Mouse (Mus musculus) ES-Bruce4 (cell line): ENCODE results near the gene C87499. TPM values are rescaled to one million over a fixed set of nuclear protein-coding genes. Genes with fewer than 3 reads are reported as not detected.

Experiments used
- H3K27ac ChIP-seq: 2 replicates; pipeline ENCODE4 v1.5.1; 2012; ENCODE audit warnings: low read length, inconsistent platforms; ENCODE audit not compliant: insufficient read depth
- H3K27me3 ChIP-seq: 2 replicates; pipeline ENCODE4 v1.6.1; 2012; ENCODE audit warnings: mild to moderate bottlenecking, low read length, inconsistent platforms; ENCODE audit not compliant: control insufficient read depth, poor library complexity, insufficient read depth, severe bottlenecking
- H3K36me3 ChIP-seq: 2 replicates; pipeline ENCODE4 v1.6.1; 2012; ENCODE audit warnings: inconsistent platforms, mild to moderate bottlenecking, low read length, moderate library complexity; ENCODE audit not compliant: control insufficient read depth, poor library complexity, insufficient read depth, severe bottlenecking
- H3K4me1 ChIP-seq: one replicate; pipeline ENCODE4 v1.8.1; 2011; ENCODE audit warnings: low read length; ENCODE audit not compliant: control insufficient read depth, insufficient read depth
- H3K4me3 ChIP-seq: 2 replicates; pipeline ENCODE4 v1.5.1; 2011; ENCODE audit warnings: low read depth, mild to moderate bottlenecking, low read length
- H3K9ac ChIP-seq: 2 replicates; pipeline ENCODE4 v1.6.1; 2012; ENCODE audit warnings: low read depth, mild to moderate bottlenecking, inconsistent platforms; ENCODE audit not compliant: poor library complexity, severe bottlenecking
- H3K9me3 ChIP-seq: replicated peaks from 2 replicates; pipeline ENCODE4 v1.6.1; 2012; ENCODE audit warnings: mild to moderate bottlenecking, low read length, inconsistent platforms; ENCODE audit not compliant: control insufficient read depth, poor library complexity, insufficient read depth, severe bottlenecking
- CTCF ChIP-seq: IDR thresholded peaks from one replicate; pipeline ENCODE4 v1.8.1; 2011; ENCODE audit warnings: low read depth, low read length
- EP300 ChIP-seq: IDR thresholded peaks from 2 replicates; pipeline ENCODE4 v1.6.1; 2011; ENCODE audit warnings: low read depth, low read length; ENCODE audit not compliant: insufficient read depth
- POLR2A ChIP-seq: IDR thresholded peaks from one replicate; pipeline ENCODE4 v1.8.1; 2011; ENCODE audit warnings: low read length; ENCODE audit not compliant: insufficient read depth
- polyA plus RNA-seq: library from polyadenylated mRNA; stranded (reverse); fragments of >200 nt; gene quantifications from 2 replicates; pipeline ENCODE4 v1.2.4, GENCODE M21; 2011; ENCODE audit warnings: low read depth; ENCODE audit not compliant: missing spikeins, insufficient read depth, insufficient read length

Gene C87499
- polyA plus RNA-seq, 1 experiment: not detected

DNA sequence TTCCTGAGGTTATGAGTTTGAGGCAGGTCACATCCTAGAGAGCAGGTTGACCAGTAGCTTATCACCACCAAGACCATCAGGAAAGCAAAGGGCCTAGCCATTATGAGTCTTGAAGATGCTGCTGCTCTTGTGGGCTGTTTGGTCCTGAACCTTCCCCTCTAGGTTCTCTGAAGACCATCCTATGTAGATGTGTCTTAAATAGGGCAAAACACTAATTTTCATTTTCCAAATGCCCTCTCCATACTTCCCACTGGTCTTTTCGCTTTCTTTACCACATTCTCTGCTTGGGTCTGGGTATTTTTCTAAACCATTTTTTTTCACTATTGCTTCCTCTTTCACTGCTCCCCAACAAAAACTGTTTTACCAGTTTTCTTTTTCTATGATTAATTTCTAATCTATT, 41.9 kb downstream of the C87499 start, which contains the start of gene Ifna9:
TSS of gene Ifna9 (minus strand) at position 101 of the 400 bp plus-strand sequence.
- no peak within 1 kb of the TSS for H3K9ac ChIP-seq
- TF ChIP-seq EP300: no peak
- no peak for TF ChIP-seq CTCF
- TF ChIP-seq POLR2A: no peak
- no peak within 1 kb of the TSS for H3K4me3 ChIP-seq
- H3K4me1 ChIP-seq: no peaks in the 10 kb centered on the region
- no peaks in the 10 kb centered on the region for H3K27me3 ChIP-seq
- no peak within 1 kb of the TSS for H3K27ac ChIP-seq
- H3K9me3 ChIP-seq: no peaks in the 10 kb centered on the region
- no peaks in the 10 kb centered on the region for H3K36me3 ChIP-seq

Other genes starting within 250 kb of the C87499 start
- gene Hacd4, start 195.5 kb downstream of the C87499 start, polyA plus RNA-seq: 2.3 and 3.0 TPM in 2 replicates
- not detected in 2 replicates for gene Ifnb1, start 111.6 kb downstream of the C87499 start, polyA plus RNA-seq
- gene Ifna15, start 76.2 kb downstream of the C87499 start, polyA plus RNA-seq: not detected in 2 replicates
- not detected in 2 replicates for gene Ifna14, start 62.6 kb downstream of the C87499 start, polyA plus RNA-seq
- gene Ifna9, start 42.0 kb downstream of the C87499 start, polyA plus RNA-seq: not detected in 2 replicates
- gene Ifna12, start 31.0 kb downstream of the C87499 start, polyA plus RNA-seq: not detected in 2 replicates
- gene Ifna13, start 10.0 kb upstream of the C87499 start, polyA plus RNA-seq: not detected in 2 replicates
- gene Ifna16, start 42.5 kb upstream of the C87499 start, polyA plus RNA-seq: not detected in 2 replicates
- not detected in 2 replicates for gene Ifna2, start 49.5 kb upstream of the C87499 start, polyA plus RNA-seq
- gene Ifnab, start 56.9 kb upstream of the C87499 start, polyA plus RNA-seq: not detected in 2 replicates
- gene Gm26566, start 87.4 kb upstream of the C87499 start, polyA plus RNA-seq: not detected in 2 replicates
- gene Klhl9, start 88.1 kb upstream of the C87499 start, polyA plus RNA-seq: 79.5 and 83.1 TPM in 2 replicates
- gene Gm13271, start 120.5 kb upstream of the C87499 start, polyA plus RNA-seq: not detected in 2 replicates
- gene Gm13283, start 125.7 kb upstream of the C87499 start, polyA plus RNA-seq: not detected in 2 replicates
- not detected in 2 replicates for gene Gm13290, start 139.4 kb upstream of the C87499 start, polyA plus RNA-seq
- not detected in 2 replicates for gene Gm13289, start 142.5 kb upstream of the C87499 start, polyA plus RNA-seq
- not detected in 2 replicates for gene Gm13272, start 145.4 kb upstream of the C87499 start, polyA plus RNA-seq
- gene Ifnz, start 147.7 kb upstream of the C87499 start, polyA plus RNA-seq: not detected in 2 replicates
- not detected in 2 replicates for gene Gm13276, start 151.3 kb upstream of the C87499 start, polyA plus RNA-seq
- not detected in 2 replicates for gene Gm13277, start 154.2 kb upstream of the C87499 start, polyA plus RNA-seq
- gene Gm13278, start 157.1 kb upstream of the C87499 start, polyA plus RNA-seq: not detected in 2 replicates
- not detected in 2 replicates for gene Gm13275, start 160.1 kb upstream of the C87499 start, polyA plus RNA-seq
- gene Gm13279, start 163.0 kb upstream of the C87499 start, polyA plus RNA-seq: not detected in 2 replicates
- not detected in 2 replicates for gene Gm13285, start 165.3 kb upstream of the C87499 start, polyA plus RNA-seq
- not detected in 2 replicates for gene Gm13287, start 168.8 kb upstream of the C87499 start, polyA plus RNA-seq
- gene Gm13288, start 171.1 kb upstream of the C87499 start, polyA plus RNA-seq: not detected in 2 replicates
- not detected in 2 replicates for gene Ifna7, start 181.8 kb upstream of the C87499 start, polyA plus RNA-seq
- gene Ifna11, start 185.5 kb upstream of the C87499 start, polyA plus RNA-seq: not detected in 2 replicates
- not detected in 2 replicates for gene Ifna6, start 193.0 kb upstream of the C87499 start, polyA plus RNA-seq
- gene Ifna5, start 201.1 kb upstream of the C87499 start, polyA plus RNA-seq: not detected in 2 replicates
- gene Ifna4, start 207.4 kb upstream of the C87499 start, polyA plus RNA-seq: not detected in 2 replicates
- gene Ifna1, start 215.7 kb upstream of the C87499 start, polyA plus RNA-seq: not detected in 2 replicates
- gene Ifne, start 245.8 kb upstream of the C87499 start, polyA plus RNA-seq: not detected in 2 replicates